Mouse (Mus musculus): Measurements from ENCODE around the gene Thsd1. TPM values are rescaled to one million over a fixed set of nuclear protein-coding genes. Genes with fewer than 3 reads are reported as not detected.

Gene Thsd1
- polyA plus RNA-seq (2011; ENCODE audit: insufficient read depth, insufficient read length, low replicate concordance, missing spikeins): 0.60 and 0.95 TPM in 2 replicates

DNA sequence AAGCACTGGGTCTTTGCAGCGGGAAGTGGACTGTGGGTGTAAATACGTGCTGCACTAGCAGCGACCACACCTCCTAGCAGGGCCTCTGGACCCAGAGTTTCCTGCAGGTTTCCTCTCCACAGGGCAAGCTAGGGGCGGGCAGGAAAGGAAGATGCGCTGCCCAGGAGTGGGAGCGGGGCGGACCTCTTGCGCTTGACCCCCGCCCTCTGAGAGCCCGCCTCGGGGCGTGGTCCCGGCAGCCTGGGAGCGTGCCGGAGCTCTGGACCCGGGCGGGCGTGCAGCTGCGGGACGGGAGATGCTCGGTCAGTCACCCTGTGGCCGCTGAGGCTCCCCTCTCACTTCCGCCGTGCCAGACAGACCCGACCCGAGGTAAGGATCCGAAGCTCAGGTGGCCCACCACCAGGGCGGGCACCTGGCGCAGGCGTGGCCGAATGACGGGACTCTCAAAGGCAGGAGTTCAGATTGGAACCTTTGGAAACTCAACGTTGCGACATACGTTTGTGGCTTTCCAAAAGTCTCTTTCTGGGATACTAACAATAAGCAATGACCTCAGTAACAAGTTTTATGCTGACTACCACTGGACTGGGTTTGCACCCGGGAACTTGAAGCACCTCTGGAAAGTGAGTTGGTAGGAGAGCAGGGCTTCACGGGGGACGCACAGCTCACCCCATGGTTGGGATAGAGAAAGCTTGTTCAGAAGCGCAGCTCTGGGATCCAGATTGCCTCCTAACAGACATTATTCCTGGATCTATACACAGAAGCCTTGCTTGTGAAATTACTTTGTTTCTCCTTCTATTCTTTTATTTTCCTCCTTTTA is at the start of gene Thsd1:
TSS of gene Thsd1 (plus strand) at position 253 of the 817 bp plus-strand sequence.
- Histone ChIP-seq H3K4me1 (ENCODE audit: control insufficient read depth, insufficient read depth, low read length) (no peaks in the 10 kb centered on the region; the same call in 1 of the 2 replicates), H3K27ac (ENCODE audit: control insufficient read depth, insufficient read depth, low read depth, low read length, poor library complexity) (no peak within 1 kb of the TSS), H3K4me3 (replicated peaks; ENCODE audit: control insufficient read depth, low read depth, low read length) (peak within 1 kb of the TSS; percentile 41)
- TF ChIP-seq CTCF (IDR thresholded peaks at IDR 0.05; ENCODE audit: control insufficient read depth, insufficient read depth, low read length) (no peak), POLR2A (IDR thresholded peaks at IDR 0.05; ENCODE audit: borderline replicate concordance, control insufficient read depth, low read depth, low read length) (no peak)
- under 1% methylated on average over 39 of the region's 39 CpGs for WGBS

DNA sequence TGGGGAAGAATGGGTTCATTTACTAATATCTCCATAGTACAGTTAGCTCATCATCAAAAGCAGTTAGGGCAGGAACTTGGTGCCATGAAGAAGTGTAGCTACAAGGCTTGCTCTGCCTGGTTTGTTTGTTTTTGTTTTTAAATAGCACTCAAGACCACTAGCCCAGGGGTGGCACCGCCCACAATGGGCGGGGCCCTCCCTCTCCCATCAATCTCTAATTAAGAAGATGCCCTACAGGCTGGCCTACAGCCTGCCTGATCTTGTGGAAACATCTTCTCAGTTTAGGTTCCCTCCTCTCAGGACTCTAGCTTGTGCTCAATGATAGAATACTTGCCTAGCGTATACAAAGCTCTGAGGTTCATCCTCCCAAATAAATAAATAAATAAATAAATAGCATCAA is 42.2 kb upstream of the Thsd1 start:
- no peak overlapping the region for H3K27ac ChIP-seq (ENCODE audit: control insufficient read depth, insufficient read depth, low read depth, low read length, poor library complexity)
- no peaks in the 10 kb centered on the region for H3K4me1 ChIP-seq (ENCODE audit: control insufficient read depth, insufficient read depth, low read length)
- 4% methylated on average over 3 of the region's 3 CpGs for WGBS
- TF ChIP-seq POLR2A (IDR thresholded peaks at IDR 0.05; ENCODE audit: borderline replicate concordance, control insufficient read depth, low read depth, low read length) (no peak), CTCF (IDR thresholded peaks at IDR 0.05; ENCODE audit: control insufficient read depth, insufficient read depth, low read length) (no peak)
- peak overlapping the region; percentile 35 for H3K4me3 ChIP-seq (replicated peaks; ENCODE audit: control insufficient read depth, low read depth, low read length)

DNA sequence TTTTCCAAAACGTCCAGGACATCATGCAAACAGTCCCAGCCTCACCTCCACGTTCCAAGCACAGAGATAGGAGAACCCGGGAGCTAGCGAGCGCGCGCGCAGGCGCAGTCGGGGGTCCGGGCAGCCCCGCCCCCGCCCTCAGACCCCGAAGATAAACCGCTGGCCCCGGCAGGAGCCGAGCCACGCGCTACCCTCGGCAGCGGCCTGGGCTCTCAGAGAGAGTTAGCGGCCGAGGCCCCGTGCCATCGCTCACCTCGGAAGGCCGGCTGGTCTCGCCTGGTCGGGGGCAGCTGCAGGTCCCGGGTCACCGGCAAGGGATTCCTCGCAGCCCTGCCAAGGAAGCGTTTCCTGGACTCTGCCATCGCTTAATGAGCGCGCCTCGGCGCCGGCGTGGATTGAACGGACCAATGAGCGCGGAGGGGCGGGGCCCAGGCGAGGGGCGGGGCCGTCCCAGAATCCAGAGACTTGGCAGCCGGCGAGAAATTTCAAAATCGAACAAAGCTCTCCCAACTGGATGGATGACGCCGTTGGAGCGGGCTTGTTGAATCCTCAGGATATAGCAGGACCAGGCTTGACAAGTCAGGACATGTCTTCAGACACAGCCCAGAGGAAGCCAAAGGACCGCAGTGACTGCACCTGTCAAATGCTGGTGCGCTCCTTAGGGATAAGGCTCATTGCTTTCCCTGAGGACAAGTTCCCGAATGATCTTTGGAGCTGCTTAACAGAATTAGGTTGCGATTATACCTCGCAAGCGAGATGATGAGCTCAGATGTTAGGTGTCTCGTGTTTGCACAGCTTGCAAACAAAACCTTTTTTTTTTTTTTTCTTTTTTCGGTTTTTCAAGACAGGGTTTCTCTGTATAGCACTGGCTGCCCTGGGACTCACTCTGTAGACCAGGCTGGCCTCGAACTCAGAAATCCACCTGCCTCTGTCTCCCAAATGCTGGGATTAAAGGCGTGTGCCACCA is 41.4 kb upstream of the Thsd1 start, which contains the start of gene Ckap2:
TSS of gene Ckap2 (minus strand) at position 389 of the 967 bp plus-strand sequence.
- H3K27ac ChIP-seq (ENCODE audit: control insufficient read depth, insufficient read depth, low read depth, low read length, poor library complexity): peak within 1 kb of the TSS; percentile 84
- TF ChIP-seq POLR2A (IDR thresholded peaks at IDR 0.05; ENCODE audit: borderline replicate concordance, control insufficient read depth, low read depth, low read length): peak; percentile 85
- no peak for TF ChIP-seq CTCF (IDR thresholded peaks at IDR 0.05; ENCODE audit: control insufficient read depth, insufficient read depth, low read length)
- 3% methylated on average over 63 of the region's 63 CpGs for WGBS

DNA sequence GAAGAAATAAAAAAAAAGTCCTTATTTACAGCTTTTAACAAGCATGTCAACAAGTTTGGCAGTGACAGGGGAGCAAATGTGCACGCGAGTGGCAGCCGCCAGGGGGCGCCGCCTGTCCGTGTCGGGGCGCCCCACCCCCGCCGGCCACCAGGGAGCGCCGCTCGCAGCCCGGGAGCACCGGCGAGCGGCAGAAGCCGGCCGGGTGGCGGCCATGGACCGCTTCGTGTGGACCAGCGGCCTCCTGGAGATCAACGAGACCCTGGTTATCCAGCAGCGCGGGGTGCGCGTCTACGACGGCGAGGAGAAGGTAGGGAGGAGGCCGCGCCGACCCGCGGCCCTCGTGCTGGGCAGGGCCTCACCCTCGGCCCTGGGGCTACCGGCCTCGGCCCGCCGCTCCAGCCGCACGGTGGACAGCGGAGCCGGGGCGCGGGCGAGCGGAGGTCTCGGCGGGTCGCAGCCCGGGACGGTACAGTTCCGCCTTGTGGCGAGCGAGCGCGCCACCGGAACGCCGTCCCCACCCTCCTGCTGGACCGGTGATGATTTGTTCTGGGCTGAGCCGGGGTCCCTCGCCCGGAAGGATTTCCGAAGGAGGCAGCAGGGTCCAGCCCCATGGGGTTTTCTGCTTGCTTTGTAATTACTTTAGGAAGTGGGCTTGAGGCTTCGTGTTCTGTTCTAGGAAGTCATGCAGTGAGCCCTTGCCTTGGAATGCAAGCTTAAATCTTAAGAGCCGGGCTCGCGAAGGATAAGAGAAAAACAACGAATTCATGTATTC is 34.3 kb upstream of the Thsd1 start, which contains the start of gene Vps36:
TSS of gene Vps36 (plus strand) at position 150 of the 772 bp plus-strand sequence.
- H3K27ac ChIP-seq (ENCODE audit: control insufficient read depth, insufficient read depth, low read depth, low read length, poor library complexity): peak within 1 kb of the TSS; percentile 98
- H3K4me1 ChIP-seq (ENCODE audit: control insufficient read depth, insufficient read depth, low read length): peaks cover 1% of the 10 kb centered on the region; the same call in 1 of the 2 replicates
- under 1% methylated on average over 73 of the region's 73 CpGs for WGBS

More for the DNA sequence above, 41.4 kb upstream of the Thsd1 start, which contains the start of gene Ckap2:
- H3K4me3 ChIP-seq (replicated peaks; ENCODE audit: control insufficient read depth, low read depth, low read length): peak within 1 kb of the TSS; percentile 97
- no peaks in the 10 kb centered on the region for H3K4me1 ChIP-seq (ENCODE audit: control insufficient read depth, insufficient read depth, low read length)

DNA sequence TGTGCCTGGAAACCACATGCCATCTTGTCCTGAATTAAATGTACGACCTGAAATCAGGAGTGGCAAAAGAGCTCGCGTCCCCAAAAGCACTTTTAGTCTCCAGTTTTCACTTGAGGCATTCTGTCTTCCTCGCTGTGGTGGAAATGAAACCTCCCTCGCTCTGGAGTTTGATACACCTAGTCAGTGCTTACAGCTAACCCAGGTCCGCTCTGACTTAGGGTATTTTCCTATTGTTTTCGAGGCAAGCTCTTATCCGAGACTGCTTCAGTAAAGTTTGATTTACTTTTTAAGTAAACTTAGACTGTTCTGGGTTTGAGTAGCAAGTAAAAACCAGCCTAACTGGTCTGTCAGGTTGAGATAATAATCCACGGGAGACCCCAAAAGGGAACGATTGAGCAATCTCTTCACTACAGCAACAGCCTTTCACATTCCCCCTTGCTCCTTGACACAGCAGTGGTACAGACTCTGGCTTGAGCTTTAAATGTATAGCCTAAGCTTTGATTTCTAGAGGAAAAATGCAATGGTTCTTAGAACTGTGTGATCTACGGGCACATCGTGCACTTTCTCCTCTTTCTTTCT is 33.6 kb upstream of the Thsd1 start:
- no peak for TF ChIP-seq CTCF (IDR thresholded peaks at IDR 0.05; ENCODE audit: control insufficient read depth, insufficient read depth, low read length)
- TF ChIP-seq POLR2A (IDR thresholded peaks at IDR 0.05; ENCODE audit: borderline replicate concordance, control insufficient read depth, low read depth, low read length): no peak
- 4% methylated on average over 12 of the region's 12 CpGs for WGBS
- Histone ChIP-seq H3K27ac (ENCODE audit: control insufficient read depth, insufficient read depth, low read depth, low read length, poor library complexity) (peak overlapping the region; percentile 98), H3K4me3 (replicated peaks; ENCODE audit: control insufficient read depth, low read depth, low read length) (peak overlapping the region; percentile 84), H3K4me1 (ENCODE audit: control insufficient read depth, insufficient read depth, low read length) (peaks cover 1% of the 10 kb centered on the region; the same call in 1 of the 2 replicates)

More for the DNA sequence above, 34.3 kb upstream of the Thsd1 start, which contains the start of gene Vps36:
- peak; percentile 61; the same call in 1 of the 2 replicates for TF ChIP-seq POLR2A (IDR thresholded peaks at IDR 0.05; ENCODE audit: borderline replicate concordance, control insufficient read depth, low read depth, low read length)
- peak; percentile 86 for TF ChIP-seq CTCF (IDR thresholded peaks at IDR 0.05; ENCODE audit: control insufficient read depth, insufficient read depth, low read length)
- peak within 1 kb of the TSS; percentile 84 for H3K4me3 ChIP-seq (replicated peaks; ENCODE audit: control insufficient read depth, low read depth, low read length)

DNA sequence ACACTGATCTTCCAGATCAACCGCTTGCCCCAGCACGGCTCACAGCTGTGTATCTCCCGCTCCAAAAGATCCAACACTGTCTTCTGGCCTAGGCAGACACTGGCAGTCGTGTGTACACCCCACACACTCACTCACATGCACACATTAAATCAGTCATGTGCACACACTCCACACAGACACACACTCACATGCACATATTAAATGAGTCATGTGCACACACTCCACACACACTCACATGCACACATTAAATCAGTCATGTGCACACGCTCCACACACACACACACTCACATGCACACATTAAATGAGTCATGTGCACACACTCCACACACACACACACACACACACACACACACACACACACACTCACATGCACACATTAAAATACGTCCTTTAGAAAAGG is 29.2 kb upstream of the Thsd1 start:
- H3K27ac ChIP-seq (ENCODE audit: control insufficient read depth, insufficient read depth, low read depth, low read length, poor library complexity): no peak overlapping the region
- peaks cover 1% of the 10 kb centered on the region; the same call in 1 of the 2 replicates for H3K4me1 ChIP-seq (ENCODE audit: control insufficient read depth, insufficient read depth, low read length)
- H3K4me3 ChIP-seq (replicated peaks; ENCODE audit: control insufficient read depth, low read depth, low read length): no peak overlapping the region
- 90% methylated on average over 6 of the region's 6 CpGs for WGBS
- TF ChIP-seq POLR2A (IDR thresholded peaks at IDR 0.05; ENCODE audit: borderline replicate concordance, control insufficient read depth, low read depth, low read length): no peak
- TF ChIP-seq CTCF (IDR thresholded peaks at IDR 0.05; ENCODE audit: control insufficient read depth, insufficient read depth, low read length): no peak

DNA sequence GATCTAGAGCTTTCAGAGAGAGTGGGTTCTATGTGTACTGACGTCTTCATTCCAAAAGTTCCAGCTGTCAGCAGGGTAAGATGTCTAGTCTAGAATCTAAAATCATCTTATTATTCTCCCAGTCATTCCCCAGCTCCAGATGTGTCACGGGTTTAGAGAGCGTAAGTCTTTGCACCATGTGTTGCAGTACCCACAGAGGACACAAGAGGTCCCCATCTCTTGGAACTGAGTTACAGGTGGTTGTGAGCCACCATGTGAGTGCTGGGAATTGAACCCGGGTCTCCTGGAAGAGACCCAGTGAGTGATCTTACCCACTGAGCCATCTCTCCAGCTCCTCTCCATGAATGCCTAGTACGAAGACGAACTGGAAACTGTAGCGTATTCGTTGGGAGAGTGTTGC is 27.6 kb upstream of the Thsd1 start:
- Histone ChIP-seq H3K27ac (ENCODE audit: control insufficient read depth, insufficient read depth, low read depth, low read length, poor library complexity) (no peak overlapping the region), H3K4me3 (replicated peaks; ENCODE audit: control insufficient read depth, low read depth, low read length) (no peak overlapping the region), H3K4me1 (ENCODE audit: control insufficient read depth, insufficient read depth, low read length) (peaks cover under 1% of the 10 kb centered on the region; the same call in 1 of the 2 replicates)
- WGBS: 90% methylated on average over 8 of the region's 8 CpGs
- TF ChIP-seq CTCF (IDR thresholded peaks at IDR 0.05; ENCODE audit: control insufficient read depth, insufficient read depth, low read length) (no peak), POLR2A (IDR thresholded peaks at IDR 0.05; ENCODE audit: borderline replicate concordance, control insufficient read depth, low read depth, low read length) (no peak)
